Mouse (Mus musculus) bone marrow, adult 2 months (tissue): Measurements from ENCODE around the gene Gm15737.

Experiments used
- CTCF ChIP-seq: fragments of 200-500 bp; IDR thresholded peaks from 2 replicates; pipeline ENCODE4 v1.5.1; 2011; ENCODE audit warnings: low read length, control low read depth; ENCODE audit not compliant: control insufficient read depth, insufficient read depth
- POLR2A ChIP-seq: fragments of 200-500 bp; IDR thresholded peaks from 2 replicates; pipeline ENCODE4 v1.6.1; 2011; ENCODE audit warnings: low read depth, mild to moderate bottlenecking, control low read depth, low read length, borderline replicate concordance; ENCODE audit not compliant: control insufficient read depth

- TF ChIP-seq CTCF (no peak), POLR2A (no peak)
Observed at GRCm38 (mm10) chr6:92849208-92849607, 19.9 kb upstream of the Gm15737 start.
